Mouse (Mus musculus) liver, adult 2 months (tissue): ENCODE data around the gene Il21r.

Experiments
- CTCF ChIP-seq: fragments of 200-500 bp; IDR thresholded peaks from 2 replicates; pipeline ENCODE4 v1.5.1; 2011; ENCODE audit warnings: low read depth, low read length, control low read depth
- POLR2A ChIP-seq: fragments of 200-500 bp; IDR thresholded peaks from 2 replicates; pipeline ENCODE4 v1.6.1; 2011; ENCODE audit warnings: low read length, control low read depth; ENCODE audit not compliant: insufficient read depth; ENCODE audit errors: extremely low read depth

DNA sequence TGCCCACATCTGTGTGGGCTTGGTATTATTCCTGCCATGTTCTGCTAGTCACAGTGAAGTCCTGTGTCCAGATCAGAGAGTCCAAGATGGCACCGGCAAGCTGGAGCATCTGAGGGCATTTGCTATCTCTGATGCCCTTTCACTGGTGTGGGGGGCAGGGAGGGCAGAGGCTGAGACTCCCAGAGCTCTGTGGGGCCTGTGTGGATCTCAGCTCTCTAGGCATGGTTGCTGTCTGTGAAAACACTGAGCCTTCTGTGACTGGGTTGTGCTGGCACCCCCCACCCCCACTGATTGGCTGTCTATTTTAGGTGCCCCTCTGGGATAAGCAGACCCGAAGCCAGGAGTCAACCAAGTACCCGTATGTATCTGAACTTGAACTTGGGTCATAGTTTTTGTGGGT is 28.4 kb upstream of the Il21r start:
- TF ChIP-seq CTCF (no peak), POLR2A (no peak)
